Mouse (Mus musculus) B cell, adult 2 months (primary cell): ENCODE results near the gene Zbtb16.

Experiments used
- DNase-seq, 2 experiments: peaks; one replicate each; pipeline ENCODE4 v3.0.0; 2022

Zbtb16 gene

GRCm38 (mm10) chr9:48661225-48662023 is 174.6 kb downstream of the Zbtb16 start:
- no peak for DNase-seq

- DNase-seq: no peak
These were observed 180.4 kb downstream of the Zbtb16 start for GRCm38 (mm10) chr9:48655525-48656169.

GRCm38 (mm10) chr9:48654730-48655129 is 181.3 kb downstream of the Zbtb16 start:
- DNase-seq: peak in 1 of 2 experiments; percentile 10

GRCm38 (mm10) chr9:48653399-48654070 is 182.5 kb downstream of the Zbtb16 start:
- DNase-seq: no peak

- DNase-seq: no peak
These were observed 184.0 kb downstream of the Zbtb16 start for GRCm38 (mm10) chr9:48652026-48652425.

- no peak for DNase-seq
These were observed 185.2 kb downstream of the Zbtb16 start for GRCm38 (mm10) chr9:48650846-48651245.

GRCm38 (mm10) chr9:48649851-48650685 is 186.0 kb downstream of the Zbtb16 start:
- no peak for DNase-seq

GRCm38 (mm10) chr9:48649098-48649766 is 186.8 kb downstream of the Zbtb16 start:
- no peak for DNase-seq

- no peak for DNase-seq
These were observed 187.5 kb downstream of the Zbtb16 start for GRCm38 (mm10) chr9:48648285-48649097.

- DNase-seq: no peak
These were observed 188.3 kb downstream of the Zbtb16 start for GRCm38 (mm10) chr9:48647648-48648284.

- no peak for DNase-seq
These were observed 189.0 kb downstream of the Zbtb16 start for GRCm38 (mm10) chr9:48646781-48647647.

- DNase-seq: peak; percentile 55 to 61
These were observed 189.8 kb downstream of the Zbtb16 start for GRCm38 (mm10) chr9:48646251-48646650.

GRCm38 (mm10) chr9:48645648-48646126 is 190.3 kb downstream of the Zbtb16 start:
- no peak for DNase-seq

GRCm38 (mm10) chr9:48644926-48645647 is 190.9 kb downstream of the Zbtb16 start:
- DNase-seq: peak in 1 of 2 experiments; percentile 10

- no peak for DNase-seq
These were observed 191.6 kb downstream of the Zbtb16 start for GRCm38 (mm10) chr9:48644376-48644775.

GRCm38 (mm10) chr9:48641636-48642035 is 194.4 kb downstream of the Zbtb16 start:
- DNase-seq: no peak

GRCm38 (mm10) chr9:48640881-48641280 is 195.1 kb downstream of the Zbtb16 start:
- no peak for DNase-seq

GRCm38 (mm10) chr9:48638176-48638803 is 197.7 kb downstream of the Zbtb16 start:
- no peak for DNase-seq
